In the genomic region with DNA sequence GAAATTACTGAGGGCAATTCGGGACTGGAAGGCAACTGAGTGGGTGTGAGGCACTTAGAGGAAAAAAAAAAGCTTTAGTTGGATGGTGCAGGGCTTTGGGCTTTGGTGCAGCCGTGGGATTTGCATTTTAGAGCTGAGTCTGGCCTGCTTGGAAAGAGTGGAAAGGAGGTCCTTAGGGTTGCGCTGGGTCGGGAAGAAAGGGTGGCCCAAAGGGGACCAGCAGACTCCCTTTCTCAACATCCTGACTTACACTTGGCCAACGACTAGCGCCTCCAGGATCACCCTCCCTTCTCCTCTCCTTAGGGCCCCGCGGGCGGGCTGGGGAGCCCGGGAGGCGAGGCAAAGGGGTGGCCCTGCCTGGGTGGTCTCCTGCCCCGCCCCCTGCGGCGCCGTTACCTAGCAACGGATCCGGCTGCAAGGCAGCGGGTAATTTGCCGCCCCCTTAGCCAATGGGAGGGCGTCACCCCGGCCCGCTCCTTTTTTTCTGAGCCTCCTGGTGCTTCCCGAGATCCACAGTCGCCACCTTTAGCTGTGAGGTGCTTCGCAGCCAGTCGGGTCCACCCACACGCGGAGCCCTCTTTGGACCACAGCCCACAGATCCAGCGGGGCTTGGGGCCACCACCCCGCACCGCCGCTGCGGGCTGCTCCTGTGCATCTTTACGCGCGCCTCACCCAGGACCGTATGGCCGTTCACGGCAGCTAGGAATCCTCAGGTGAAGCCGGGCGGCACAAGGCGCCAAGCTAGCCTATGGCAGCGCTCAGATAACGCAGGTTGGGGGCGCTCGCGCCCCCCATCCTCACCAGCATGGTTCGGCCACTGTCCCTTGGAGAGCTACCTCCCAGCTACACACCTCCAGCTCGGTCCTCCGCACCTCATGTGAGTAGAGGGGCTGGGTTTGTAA, we compare ENCODE assay signal across 7 mouse cellular contexts. TPM values are rescaled to one million over a fixed set of nuclear protein-coding genes. Genes with fewer than 3 reads are reported as not detected.
DNase-seq lines count a peak whose midpoint lies in the region; ATAC-seq and TF ChIP-seq lines count a peak whose summit lies in the region.

A gene (plus strand): TSS at position 525 of the 902 bp plus-strand sequence.

- peak within 1 kb of the TSS; percentile 46 for H3K27ac ChIP-seq in intestine, postnatal 0 days (ENCODE audit: low read depth, low read length)
- peak within 1 kb of the TSS; percentile 79 for H3K27ac ChIP-seq in limb, embryonic 11.5 days (replicated peaks; ENCODE audit: low read depth, low read length)
- peak within 1 kb of the TSS; percentile 54 for H3K27ac ChIP-seq in midbrain, embryonic 11.5 days (ENCODE audit: low read depth, low read length)
- peak within 1 kb of the TSS; percentile 66 for H3K27ac ChIP-seq in stomach, embryonic 14.5 days (ENCODE audit: low read length)

- no peaks in the 10 kb centered on the region for H3K36me3 ChIP-seq in intestine, postnatal 0 days (ENCODE audit: control insufficient read depth, insufficient read depth)
- no peaks in the 10 kb centered on the region for H3K36me3 ChIP-seq in limb, embryonic 11.5 days (ENCODE audit: control insufficient read depth, insufficient read depth, low read length)
- no peaks in the 10 kb centered on the region for H3K36me3 ChIP-seq in midbrain, embryonic 11.5 days (ENCODE audit: control insufficient read depth, insufficient read depth, low read length)
- peaks cover 3% of the 10 kb centered on the region; the same call in 1 of the 2 replicates for H3K36me3 ChIP-seq in stomach, embryonic 14.5 days (ENCODE audit: control insufficient read depth, insufficient read depth, low read length)

- ATAC-seq in granulocyte monocyte progenitor cell, adult 5-6 weeks (replicated peaks; ENCODE audit: poor library complexity, severe bottlenecking) = peak; percentile 73
- peak; percentile 51; the same call in 1 of the 2 replicates for ATAC-seq in intestine, postnatal 0 days
- peak; percentile 89 for ATAC-seq in limb, embryonic 11.5 days (ENCODE audit: insufficient number of reproducible peaks, low FRiP score, low TSS enrichment, low read depth)
- ATAC-seq in midbrain, embryonic 11.5 days (ENCODE audit: low FRiP score) = peak; percentile 92
- ATAC-seq in stomach, embryonic 14.5 days (ENCODE audit: insufficient number of reproducible peaks, insufficient read depth, low FRiP score, low read depth) = peak; percentile 78

- H3K4me1 ChIP-seq in intestine, postnatal 0 days (replicated peaks; ENCODE audit: control insufficient read depth, insufficient read depth, low read length) = no peaks in the 10 kb centered on the region; the same call in 1 of the 2 replicates
- peaks cover 6% of the 10 kb centered on the region; the same call in 1 of the 2 replicates for H3K4me1 ChIP-seq in limb, embryonic 11.5 days (ENCODE audit: control insufficient read depth, insufficient read depth, low read length)
- peaks cover 23% of the 10 kb centered on the region for H3K4me1 ChIP-seq in midbrain, embryonic 11.5 days (ENCODE audit: control insufficient read depth, insufficient read depth, low read length)
- peaks cover 9% of the 10 kb centered on the region; the same call in 1 of the 2 replicates for H3K4me1 ChIP-seq in stomach, embryonic 14.5 days (ENCODE audit: control insufficient read depth, insufficient read depth, low read length)

- 0 out of 2 replicates have a peak, but pooled peaks have one; percentile 11 for TF ChIP-seq CTCF in intestine, postnatal 0 days (IDR thresholded peaks at IDR 0.05; ENCODE audit: low read depth)

- no peaks in the 10 kb centered on the region; the same call in 1 of the 2 replicates for H3K27me3 ChIP-seq in intestine, postnatal 0 days (replicated peaks; ENCODE audit: control insufficient read depth, insufficient read depth, low read length)
- H3K27me3 ChIP-seq in limb, embryonic 11.5 days (ENCODE audit: control insufficient read depth, insufficient read depth, low read length) = no peaks in the 10 kb centered on the region
- H3K27me3 ChIP-seq in midbrain, embryonic 11.5 days (ENCODE audit: control insufficient read depth, insufficient read depth, low read length) = peaks cover 9% of the 10 kb centered on the region
- no peaks in the 10 kb centered on the region for H3K27me3 ChIP-seq in stomach, embryonic 14.5 days (ENCODE audit: control insufficient read depth, insufficient read depth, low read length)

- under 1% methylated on average over 48 of the region's 50 CpGs for WGBS in intestine, postnatal 0 days
- under 1% methylated on average over 47 of the region's 50 CpGs for WGBS in limb, embryonic 11.5 days
- WGBS in midbrain, embryonic 11.5 days = under 1% methylated on average over 48 of the region's 50 CpGs
- WGBS in stomach, embryonic 14.5 days = under 1% methylated on average over 44 of the region's 50 CpGs

- H3K9ac ChIP-seq in intestine, postnatal 0 days (ENCODE audit: low read depth, low read length) = peak within 1 kb of the TSS; percentile 51; the same call in 1 of the 2 replicates
- H3K9ac ChIP-seq in limb, embryonic 11.5 days (ENCODE audit: low read length) = peak within 1 kb of the TSS; percentile 62
- H3K9ac ChIP-seq in midbrain, embryonic 11.5 days (ENCODE audit: low read length) = peak within 1 kb of the TSS; percentile 67
- peak within 1 kb of the TSS; percentile 22 for H3K9ac ChIP-seq in stomach, embryonic 14.5 days (replicated peaks; ENCODE audit: low read depth, low read length)

- H3K9me3 ChIP-seq in intestine, postnatal 0 days (ENCODE audit: control insufficient read depth) = no peaks in the 10 kb centered on the region
- no peaks in the 10 kb centered on the region for H3K9me3 ChIP-seq in limb, embryonic 11.5 days (ENCODE audit: control insufficient read depth, low read length)
- H3K9me3 ChIP-seq in midbrain, embryonic 11.5 days (ENCODE audit: control insufficient read depth, low read length) = no peaks in the 10 kb centered on the region
- H3K9me3 ChIP-seq in stomach, embryonic 14.5 days (ENCODE audit: control insufficient read depth, low read depth, low read length) = no peaks in the 10 kb centered on the region

- H3K4me3 ChIP-seq in intestine, postnatal 0 days (ENCODE audit: low read depth, low read length) = peak within 1 kb of the TSS; percentile 50
- H3K4me3 ChIP-seq in limb, embryonic 11.5 days (ENCODE audit: low read depth, low read length) = peak within 1 kb of the TSS; percentile 47
- peak within 1 kb of the TSS; percentile 55 for H3K4me3 ChIP-seq in midbrain, embryonic 11.5 days (ENCODE audit: low read depth, low read length)
- H3K4me3 ChIP-seq in stomach, embryonic 14.5 days (ENCODE audit: low read depth, low read length) = peak within 1 kb of the TSS; percentile 48

- peak within 1 kb of the TSS; percentile 68 for H3K4me2 ChIP-seq in intestine, postnatal 0 days (replicated peaks; ENCODE audit: low read depth)
- H3K4me2 ChIP-seq in limb, embryonic 11.5 days (ENCODE audit: low read depth, severe bottlenecking) = peak within 1 kb of the TSS; percentile 90
- peak within 1 kb of the TSS; percentile 98 for H3K4me2 ChIP-seq in midbrain, embryonic 11.5 days
- H3K4me2 ChIP-seq in stomach, embryonic 14.5 days (replicated peaks; ENCODE audit: low read depth, low read length) = peak within 1 kb of the TSS; percentile 82

- peak; percentile 88 for DNase-seq in adrenal gland, postnatal 14 days
- peak; percentile 74 for DNase-seq in embryo, embryonic 11.5 days (ENCODE audit: low read depth, low spot score)
- peak; percentile 95 for DNase-seq in limb, embryonic 11.5 days (ENCODE audit: low spot score)
- peak; percentile 99 for DNase-seq in midbrain, embryonic 11.5 days (ENCODE audit: low spot score, missing footprints)

RNA-seq across cellular contexts. Expression of the gene that starts here (rescaled TPM):
- 7.9 and 8.3 TPM in 2 replicates for total RNA-seq in adrenal gland, postnatal 14 days (2021)
- 0.97 TPM in 1 of 2 replicates, not detected in the other for total RNA-seq in granulocyte monocyte progenitor cell, adult 5-6 weeks (2014; fragmentation: Nextera tagmentation)
- not detected in 2 replicates for total RNA-seq in granulocyte monocyte progenitor cell, adult 5-6 weeks (2017)
- polyA plus RNA-seq in intestine, postnatal 0 days (2015; fragmentation: Nextera tagmentation; extraction: Ambion mirVana) = 1.3 and 1.4 TPM in 2 replicates
- 6.1 and 6.3 TPM in 2 replicates for polyA plus RNA-seq in limb, embryonic 11.5 days (2014; fragmentation: Nextera tagmentation; extraction: Ambion mirVana)
- polyA plus RNA-seq in midbrain, embryonic 11.5 days (2014; fragmentation: Nextera tagmentation; extraction: Ambion mirVana) = 3.6 and 5.0 TPM in 2 replicates
- 8.2 and 9.8 TPM in 2 replicates for polyA plus RNA-seq in stomach, embryonic 14.5 days (2014; fragmentation: Nextera tagmentation; extraction: Ambion mirVana)

Comparison
In these comparisons a context has a peak if more than half of its experiments do, and no peak if none do; other contexts are left out.
1. Peak in every context shown above with its lines: DNase-seq, ATAC-seq, H3K4me3 ChIP-seq and H3K27ac ChIP-seq.
2. Peak in ATAC-seq in granulocyte monocyte progenitor cell, adult 5-6 weeks; RNA of the gene not detected or under 1 TPM.